Mouse (Mus musculus): ENCODE results near the gene Gm20219. TPM values are rescaled to one million over a fixed set of nuclear protein-coding genes. Genes with fewer than 3 reads are reported as not detected.

Gene Gm20219
- total RNA-seq, 1 experiment, result 1.5 TPM

DNA sequence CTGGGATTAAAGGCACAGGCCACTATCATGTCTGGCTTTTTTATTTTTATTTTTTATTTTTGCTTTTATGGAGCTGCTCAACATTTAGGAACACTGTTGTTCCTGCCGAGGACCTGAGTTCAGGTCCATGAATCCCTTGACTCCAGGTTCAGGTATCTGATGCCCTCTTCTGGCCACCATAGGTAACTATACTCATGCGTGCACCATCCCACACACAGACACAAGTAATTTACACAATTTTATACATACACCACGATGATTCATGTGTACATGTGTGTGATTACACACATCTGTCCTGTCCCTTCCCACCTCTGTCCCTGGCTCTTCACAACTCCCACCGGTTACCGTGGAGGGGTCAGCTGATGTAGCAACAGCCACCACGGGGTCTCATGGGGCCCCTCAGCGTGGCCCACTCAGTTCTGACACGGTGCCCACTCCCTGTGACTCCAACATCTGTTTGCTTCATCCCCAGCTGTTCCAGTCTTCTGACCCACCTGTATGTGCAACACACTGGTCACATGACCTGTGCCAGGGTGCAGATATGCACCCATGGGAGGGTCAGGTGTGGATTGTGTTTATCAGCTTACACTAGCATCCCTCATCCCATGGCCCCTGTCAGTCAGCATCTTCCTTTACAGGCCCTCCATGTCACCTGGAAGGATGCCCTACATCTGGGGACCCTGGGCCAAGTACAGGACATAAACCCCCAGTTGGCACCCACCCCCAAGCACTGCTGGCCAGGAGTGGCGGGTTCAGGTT is 6.2 kb downstream of the Gm20219 start:
- TF ChIP-seq CHD2 (IDR thresholded peaks at IDR 0.05; ENCODE audit: low read depth, low read length), result no peak
- no peak for TF ChIP-seq ZNF384 (IDR thresholded peaks at IDR 0.05; ENCODE audit: low read depth, low read length)
- no peak for TF ChIP-seq HCFC1 (IDR thresholded peaks at IDR 0.05; ENCODE audit: borderline replicate concordance, insufficient read depth, low read length)
- 0 out of 2 replicates have a peak, but pooled peaks have one; percentile 55 for TF ChIP-seq ZC3H11A (IDR thresholded peaks at IDR 0.05; ENCODE audit: borderline replicate concordance, low read depth, low read length)
- H3K36me3 ChIP-seq (ENCODE audit: control insufficient read depth, insufficient read depth, low read length, poor library complexity, severe bottlenecking), result no peaks in the 10 kb centered on the region
- no peak overlapping the region for H3K9ac ChIP-seq (ENCODE audit: insufficient read depth, low read depth, low read length, poor library complexity, severe bottlenecking)
- H3K27ac ChIP-seq (ENCODE audit: insufficient read depth, low read depth, low read length, poor library complexity, severe bottlenecking), result no peak overlapping the region
- DNase-seq (ENCODE audit: low read depth, low spot score), result no peak
- no peaks in the 10 kb centered on the region for H3K9me3 ChIP-seq (ENCODE audit: control insufficient read depth, insufficient read depth, low read depth, low read length)
- peaks cover 0 to 10% of the 10 kb centered on the region in 2 experiments; a peak in 1 of 4 replicates for H3K4me1 ChIP-seq (ENCODE audit: control insufficient read depth in 2 of 2, insufficient read depth in 2 of 2, low read length in 2 of 2, poor library complexity in 1 of 2)
- no peak overlapping the region for H3K4me3 ChIP-seq (ENCODE audit: insufficient read depth in 1 of 2, low read depth in 1 of 2, low read length in 2 of 2, poor library complexity in 1 of 2, severe bottlenecking in 1 of 2)
- in situ Hi-C loops (cut with MboI; ENCODE audit: low sequenced_read_pairs in 2 of 2, unreplicated experiment in 2 of 2), result no loop called here

DNA sequence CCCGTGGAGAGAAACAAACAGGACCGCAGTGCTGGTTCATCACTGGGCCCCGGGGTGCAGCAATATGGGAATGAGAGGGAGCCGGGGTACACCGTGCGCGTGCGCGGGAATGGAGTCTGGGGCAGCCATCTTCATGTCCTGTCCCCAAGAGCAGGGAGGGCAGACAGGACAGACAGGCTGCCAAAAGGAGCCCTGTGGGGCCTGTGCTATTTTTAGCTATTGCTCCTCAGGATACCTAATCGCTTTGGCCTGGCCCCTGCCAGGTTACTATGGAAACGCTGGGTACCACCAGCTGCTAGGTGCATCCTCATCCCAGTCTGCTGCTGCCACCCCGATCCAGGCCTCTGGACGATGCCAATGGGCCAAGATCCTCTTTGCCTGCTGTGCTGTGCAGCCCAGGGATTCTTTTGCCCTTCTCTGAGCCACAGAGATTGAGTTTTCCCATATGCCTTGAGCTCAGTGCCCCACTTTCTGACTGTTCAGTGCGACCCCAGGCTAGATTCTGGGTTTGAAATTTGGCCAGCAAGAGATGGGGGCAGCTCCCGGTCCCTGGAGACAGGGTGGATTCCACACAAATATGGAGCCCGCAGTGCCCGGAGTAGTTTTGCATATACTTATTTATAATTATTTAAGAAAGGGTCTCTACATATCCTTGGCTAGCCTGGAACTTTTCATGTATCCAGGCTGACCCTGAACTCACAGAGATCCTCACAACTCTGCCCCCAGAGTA is 6.9 kb downstream of the Gm20219 start:
- no peak for DNase-seq (ENCODE audit: low read depth, low spot score)
- Histone ChIP-seq H3K9me3 (ENCODE audit: control insufficient read depth, insufficient read depth, low read depth, low read length) (no peaks in the 10 kb centered on the region), H3K4me3 (ENCODE audit: insufficient read depth in 1 of 2, low read depth in 1 of 2, low read length in 2 of 2, poor library complexity in 1 of 2, severe bottlenecking in 1 of 2) (no peak overlapping the region), H3K4me1 (ENCODE audit: control insufficient read depth in 2 of 2, insufficient read depth in 2 of 2, low read length in 2 of 2, poor library complexity in 1 of 2) (peaks cover 0 to 7% of the 10 kb centered on the region in 2 experiments; a peak in 1 of 4 replicates), H3K27ac (ENCODE audit: insufficient read depth, low read depth, low read length, poor library complexity, severe bottlenecking) (no peak overlapping the region), H3K9ac (ENCODE audit: insufficient read depth, low read depth, low read length, poor library complexity, severe bottlenecking) (no peak overlapping the region), H3K36me3 (ENCODE audit: control insufficient read depth, insufficient read depth, low read length, poor library complexity, severe bottlenecking) (no peaks in the 10 kb centered on the region)
- in situ Hi-C loops (cut with MboI; ENCODE audit: low sequenced_read_pairs in 2 of 2, unreplicated experiment in 2 of 2), result no loop called here
- TF ChIP-seq MAFK (IDR thresholded peaks at IDR 0.05; ENCODE audit: insufficient read depth, low read depth, low read length), result no peak
- no peak for TF ChIP-seq ZC3H11A (IDR thresholded peaks at IDR 0.05; ENCODE audit: borderline replicate concordance, low read depth, low read length)
- TF ChIP-seq HCFC1 (IDR thresholded peaks at IDR 0.05; ENCODE audit: borderline replicate concordance, insufficient read depth, low read length), result no peak
- no peak for TF ChIP-seq CHD2 (IDR thresholded peaks at IDR 0.05; ENCODE audit: low read depth, low read length)
- TF ChIP-seq ZNF384 (IDR thresholded peaks at IDR 0.05; ENCODE audit: low read depth, low read length), result no peak

DNA sequence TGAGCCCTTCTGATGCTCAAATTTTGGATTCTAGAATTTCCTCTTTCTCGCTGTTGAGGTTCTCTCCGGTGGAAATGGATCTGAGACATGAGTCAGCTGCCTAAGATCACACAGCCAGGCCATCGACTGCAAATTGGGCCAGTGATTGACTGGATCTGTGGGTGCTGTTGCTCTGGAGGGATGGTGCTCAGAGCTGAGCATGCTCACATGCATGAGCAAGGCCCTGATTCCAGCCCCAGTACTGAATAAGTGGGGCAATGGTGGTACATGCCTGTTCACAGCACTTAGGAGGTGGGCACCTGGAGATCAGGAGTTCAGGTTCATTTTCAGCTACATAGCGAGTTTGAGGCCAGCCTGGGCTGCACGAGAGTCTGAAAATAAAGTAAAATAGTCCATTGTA is 7.6 kb downstream of the Gm20219 start:
- no peak overlapping the region for H3K9ac ChIP-seq (ENCODE audit: insufficient read depth, low read depth, low read length, poor library complexity, severe bottlenecking)
- H3K27ac ChIP-seq (ENCODE audit: insufficient read depth, low read depth, low read length, poor library complexity, severe bottlenecking), result no peak overlapping the region
- H3K4me3 ChIP-seq (ENCODE audit: insufficient read depth in 1 of 2, low read depth in 1 of 2, low read length in 2 of 2, poor library complexity in 1 of 2, severe bottlenecking in 1 of 2), result no peak overlapping the region
- TF ChIP-seq MAFK (IDR thresholded peaks at IDR 0.05; ENCODE audit: insufficient read depth, low read depth, low read length) (no peak), HCFC1 (IDR thresholded peaks at IDR 0.05; ENCODE audit: borderline replicate concordance, insufficient read depth, low read length) (no peak), ZC3H11A (IDR thresholded peaks at IDR 0.05; ENCODE audit: borderline replicate concordance, low read depth, low read length) (no peak), CHD2 (IDR thresholded peaks at IDR 0.05; ENCODE audit: low read depth, low read length) (no peak), ZNF384 (IDR thresholded peaks at IDR 0.05; ENCODE audit: low read depth, low read length) (no peak)
- no peaks in the 10 kb centered on the region for H3K9me3 ChIP-seq (ENCODE audit: control insufficient read depth, insufficient read depth, low read depth, low read length)
- H3K4me1 ChIP-seq (ENCODE audit: control insufficient read depth in 2 of 2, insufficient read depth in 2 of 2, low read length in 2 of 2, poor library complexity in 1 of 2), result peaks cover 0 to 7% of the 10 kb centered on the region in 2 experiments; a peak in 1 of 4 replicates
- in situ Hi-C loops (cut with MboI; ENCODE audit: low sequenced_read_pairs in 2 of 2, unreplicated experiment in 2 of 2), result no loop called here
- no peak for DNase-seq (ENCODE audit: low read depth, low spot score)
- no peaks in the 10 kb centered on the region for H3K36me3 ChIP-seq (ENCODE audit: control insufficient read depth, insufficient read depth, low read length, poor library complexity, severe bottlenecking)

DNA sequence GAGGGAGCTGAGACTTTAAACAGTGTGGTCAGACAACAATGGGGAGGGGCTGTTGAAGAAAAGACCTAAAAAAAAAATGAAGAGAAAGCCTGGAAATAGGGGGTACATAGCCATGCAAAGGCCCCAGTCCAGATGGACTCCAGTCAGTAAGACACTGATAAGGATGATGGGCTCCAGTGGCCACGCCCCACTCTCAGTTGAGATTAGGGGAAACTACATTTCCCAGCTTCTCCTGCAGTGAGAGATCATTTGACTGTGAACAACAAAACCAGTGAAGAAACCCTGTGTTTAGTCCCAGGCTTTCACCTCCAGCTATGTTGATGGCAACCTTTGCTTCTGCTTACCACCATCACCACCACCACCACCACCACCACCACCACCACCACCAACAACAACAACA is 8.2 kb downstream of the Gm20219 start:
- H3K36me3 ChIP-seq (ENCODE audit: control insufficient read depth, insufficient read depth, low read length, poor library complexity, severe bottlenecking), result no peaks in the 10 kb centered on the region
- peaks cover 0 to 2% of the 10 kb centered on the region in 2 experiments; a peak in 2 of 4 replicates for H3K4me1 ChIP-seq (ENCODE audit: control insufficient read depth in 2 of 2, insufficient read depth in 2 of 2, low read length in 2 of 2, poor library complexity in 1 of 2)
- H3K27ac ChIP-seq (ENCODE audit: insufficient read depth, low read depth, low read length, poor library complexity, severe bottlenecking), result no peak overlapping the region
- no peaks in the 10 kb centered on the region for H3K9me3 ChIP-seq (ENCODE audit: control insufficient read depth, insufficient read depth, low read depth, low read length)
- no peak overlapping the region for H3K4me3 ChIP-seq (ENCODE audit: insufficient read depth in 1 of 2, low read depth in 1 of 2, low read length in 2 of 2, poor library complexity in 1 of 2, severe bottlenecking in 1 of 2)
- in situ Hi-C loops (cut with MboI; ENCODE audit: low sequenced_read_pairs in 2 of 2, unreplicated experiment in 2 of 2), result no loop called here
- TF ChIP-seq HCFC1 (IDR thresholded peaks at IDR 0.05; ENCODE audit: borderline replicate concordance, insufficient read depth, low read length) (peak; percentile 62; the same call in 1 of the 2 replicates), ZNF384 (IDR thresholded peaks at IDR 0.05; ENCODE audit: low read depth, low read length) (no peak)
- H3K9ac ChIP-seq (ENCODE audit: insufficient read depth, low read depth, low read length, poor library complexity, severe bottlenecking), result no peak overlapping the region
- no peak for DNase-seq (ENCODE audit: low read depth, low spot score)
